Mouse (Mus musculus) midbrain, embryonic 14.5 days (tissue): ENCODE results near the gene Cryba4. TPM values are rescaled to one million over a fixed set of nuclear protein-coding genes. Genes with fewer than 3 reads are reported as not detected.
A peak's percentile ranks its signal among the peaks of the same experiment; 100 is the strongest.

Experiments
- ATAC-seq: fragments of 200-750 bp; cut with Nextera tagmentation; 2 replicates; pipeline ENCODE4 v1.8.0; 2017; ENCODE audit warnings: moderate number of reproducible peaks, moderate library complexity; ENCODE audit not compliant: low FRiP score, low TSS enrichment
- DNase-seq: peaks from one replicate; pipeline ENCODE4 v3.0.0-alpha.2; 2015
- H3K27ac ChIP-seq: fragments of 300-500 bp; sonication (generic); replicated peaks from 2 replicates; pipeline ENCODE4 v1.5.1; 2014; ENCODE audit warnings: mild to moderate bottlenecking, low read depth, low read length, moderate library complexity
- H3K27me3 ChIP-seq: fragments of 300-500 bp; sonication (generic); 2 replicates; pipeline ENCODE4 v1.6.1; 2014; ENCODE audit warnings: low read length, control low read depth, mixed read lengths; ENCODE audit not compliant: control insufficient read depth, insufficient read depth
- H3K36me3 ChIP-seq: fragments of 300-500 bp; sonication (generic); 2 replicates; pipeline ENCODE4 v1.6.1; 2014; ENCODE audit warnings: low read length, control low read depth; ENCODE audit not compliant: control insufficient read depth, insufficient read depth
- H3K4me1 ChIP-seq: fragments of 300-500 bp; sonication (generic); 2 replicates; pipeline ENCODE4 v1.6.1; 2014; ENCODE audit warnings: mild to moderate bottlenecking, antibody characterized with exemption, low read length, control low read depth; ENCODE audit not compliant: control insufficient read depth, insufficient read depth
- H3K4me2 ChIP-seq: fragments of 300-500 bp; sonication (generic); 2 replicates; pipeline ENCODE4 v1.6.1; 2014; ENCODE audit warnings: mild to moderate bottlenecking, low read length, moderate library complexity
- H3K4me3 ChIP-seq: fragments of 300-500 bp; sonication (generic); replicated peaks from 2 replicates; pipeline ENCODE4 v1.5.1; 2014; ENCODE audit warnings: low read depth, low read length
- H3K9ac ChIP-seq: fragments of 300-500 bp; sonication (generic); replicated peaks from 2 replicates; pipeline ENCODE4 v1.6.1; 2014; ENCODE audit warnings: mild to moderate bottlenecking, low read length, moderate library complexity
- H3K9me3 ChIP-seq: fragments of 300-500 bp; sonication (generic); 2 replicates; pipeline ENCODE4 v1.6.1; 2016; ENCODE audit warnings: low read length, control low read depth, mixed read lengths; ENCODE audit not compliant: control insufficient read depth
- WGBS: fragments of 180-500 bp; shearing (Covaris S2); extraction: QIAGEN DNeasy Blood & Tissue Kit; methylation state at CpG from one replicate; pipeline ENCODE4 v1.1.7; 2014; 5-methylcytosine and 5-hydroxymethylcytosine counted together
- polyA plus RNA-seq: library from polyadenylated mRNA; unstranded; fragments of >200 nt; fragmentation: Nextera tagmentation; extraction: Ambion mirVana; gene quantifications from 2 replicates; pipeline ENCODE4 v1.2.1, GENCODE M21; 2014

Gene Cryba4
- polyA plus RNA-seq, 1 experiment from 2014 or later: 1.2 TPM

GRCm38 (mm10) chr5:112282123-112282779 lies 29.9 kb upstream of the Cryba4 start:
- Histone ChIP-seq H3K4me3 (no peak overlapping the region), H3K4me1 (0 out of 2 replicates have a peak, but pooled peaks cover 7% of the 10 kb centered on the region), H3K36me3 (no peaks in the 10 kb centered on the region), H3K9ac (no peak overlapping the region), H3K27ac (no peak overlapping the region), H3K27me3 (no peaks in the 10 kb centered on the region), H3K4me2 (no peak overlapping the region), H3K9me3 (no peaks in the 10 kb centered on the region)
- no peak for ATAC-seq
- 79% methylated on average over 6 of the region's 6 CpGs for WGBS
- DNase-seq: no peak

- H3K27ac ChIP-seq: no peak overlapping the region
- WGBS: 82% methylated on average over 4 of the region's 4 CpGs
- no peak overlapping the region for H3K9ac ChIP-seq
- DNase-seq (no peak), ATAC-seq (no peak)
- H3K4me1 ChIP-seq: 0 out of 2 replicates have a peak, but pooled peaks cover 8% of the 10 kb centered on the region
- no peaks in the 10 kb centered on the region for H3K36me3 ChIP-seq
- no peaks in the 10 kb centered on the region for H3K27me3 ChIP-seq
- H3K9me3 ChIP-seq: no peaks in the 10 kb centered on the region
- H3K4me3 ChIP-seq: no peak overlapping the region
- H3K4me2 ChIP-seq: no peak overlapping the region
These were observed 29.4 kb upstream of the Cryba4 start for GRCm38 (mm10) chr5:112281676-112282075.

- WGBS: 59% methylated on average over 15 of the region's 15 CpGs
- Histone ChIP-seq H3K9ac (no peak overlapping the region), H3K27me3 (no peaks in the 10 kb centered on the region), H3K4me3 (no peak overlapping the region), H3K36me3 (no peaks in the 10 kb centered on the region), H3K27ac (no peak overlapping the region), H3K9me3 (no peaks in the 10 kb centered on the region), H3K4me2 (no peak overlapping the region), H3K4me1 (0 out of 2 replicates have a peak, but pooled peaks cover 8% of the 10 kb centered on the region)
- DNase-seq: no peak
- ATAC-seq: no peak
These were observed 28.7 kb upstream of the Cryba4 start for GRCm38 (mm10) chr5:112280863-112281660.

GRCm38 (mm10) chr5:112280151-112280550 lies 27.8 kb upstream of the Cryba4 start:
- Histone ChIP-seq H3K27me3 (no peaks in the 10 kb centered on the region), H3K4me2 (no peak overlapping the region), H3K4me1 (0 out of 2 replicates have a peak, but pooled peaks cover 8% of the 10 kb centered on the region), H3K9ac (0 out of 2 replicates have a peak overlapping the region, but pooled peaks have one; percentile 12), H3K9me3 (no peaks in the 10 kb centered on the region), H3K4me3 (no peak overlapping the region), H3K36me3 (no peaks in the 10 kb centered on the region), H3K27ac (no peak overlapping the region)
- 85% methylated on average over 7 of the region's 7 CpGs for WGBS
- ATAC-seq: no peak
- no peak for DNase-seq

GRCm38 (mm10) chr5:112279181-112280021 lies 27.1 kb upstream of the Cryba4 start:
- DNase-seq (no peak), ATAC-seq (no peak)
- H3K36me3 ChIP-seq: no peaks in the 10 kb centered on the region
- H3K9ac ChIP-seq: no peak overlapping the region
- no peak overlapping the region for H3K27ac ChIP-seq
- H3K4me1 ChIP-seq: 0 out of 2 replicates have a peak, but pooled peaks cover 8% of the 10 kb centered on the region
- H3K4me2 ChIP-seq: no peak overlapping the region
- no peaks in the 10 kb centered on the region for H3K9me3 ChIP-seq
- WGBS: 93% methylated on average over 17 of the region's 17 CpGs
- H3K27me3 ChIP-seq: no peaks in the 10 kb centered on the region
- no peak overlapping the region for H3K4me3 ChIP-seq

GRCm38 (mm10) chr5:112277906-112278470 lies 25.7 kb upstream of the Cryba4 start:
- no peaks in the 10 kb centered on the region for H3K36me3 ChIP-seq
- H3K9ac ChIP-seq: no peak overlapping the region
- no peaks in the 10 kb centered on the region for H3K9me3 ChIP-seq
- H3K27ac ChIP-seq: no peak overlapping the region
- H3K4me2 ChIP-seq: peak overlapping the region; percentile 89; the same call in 1 of the 2 replicates
- no peaks in the 10 kb centered on the region for H3K27me3 ChIP-seq
- no peak overlapping the region for H3K4me3 ChIP-seq
- H3K4me1 ChIP-seq: 0 out of 2 replicates have a peak, but pooled peaks cover 8% of the 10 kb centered on the region
- ATAC-seq (no peak), DNase-seq (no peak)
- WGBS: 95% methylated on average over 11 of the region's 11 CpGs

- H3K9ac ChIP-seq: peak overlapping the region; percentile 65
- no peak; the same call in 1 of the 2 replicates for ATAC-seq
- WGBS: under 1% methylated on average over 24 of the region's 24 CpGs
- peak overlapping the region; percentile 26; the same call in 1 of the 2 replicates for H3K27ac ChIP-seq
- no peak for DNase-seq
- H3K9me3 ChIP-seq: no peaks in the 10 kb centered on the region
- peak overlapping the region; percentile 71 for H3K4me3 ChIP-seq
- no peaks in the 10 kb centered on the region for H3K27me3 ChIP-seq
- peak overlapping the region; percentile 89 for H3K4me2 ChIP-seq
- H3K36me3 ChIP-seq: no peaks in the 10 kb centered on the region
- H3K4me1 ChIP-seq: 0 out of 2 replicates have a peak, but pooled peaks cover 8% of the 10 kb centered on the region
These were observed 24.6 kb upstream of the Cryba4 start for GRCm38 (mm10) chr5:112276907-112277348.
